Mouse (Mus musculus): Measurements from ENCODE around the gene Gm28490. TPM values are rescaled to one million over a fixed set of nuclear protein-coding genes. Genes with fewer than 3 reads are reported as not detected.
"Not testable (repeated sequence)": the region's sequence is repeated elsewhere in the genome, so short reads cannot be mapped to it uniquely, and the experiment has no call there.

Gene Gm28490
- not detected in 2 replicates for polyA plus RNA-seq (2015; fragmentation: Nextera tagmentation; extraction: Ambion mirVana)

- not testable (repeated sequence) for ATAC-seq (ENCODE audit: low read depth); H3K4me3 ChIP-seq; H3K27ac ChIP-seq (replicated peaks); H3K36me3 ChIP-seq; H3K4me1 ChIP-seq (replicated peaks); H3K9me3 ChIP-seq; H3K4me2 ChIP-seq; H3K9ac ChIP-seq; H3K27me3 ChIP-seq
- no CpG with 5 or more reads among the region's 8 CpGs for WGBS
These were observed at the start of gene Gm28490 for GRCm38 (mm10) chrY:31634656-31635055. Gm28490 (minus strand) TSS chrY:31634756.

All from neural tube, embryonic 13.5 days (tissue).